Mouse (Mus musculus): ENCODE measurements around the gene Dusp15. TPM values are rescaled to one million over a fixed set of nuclear protein-coding genes. Genes with fewer than 3 reads are reported as not detected.

Dusp15 gene
- polyA plus RNA-seq, 1 experiment from 2014 or later, result 0.06 TPM

DNA sequence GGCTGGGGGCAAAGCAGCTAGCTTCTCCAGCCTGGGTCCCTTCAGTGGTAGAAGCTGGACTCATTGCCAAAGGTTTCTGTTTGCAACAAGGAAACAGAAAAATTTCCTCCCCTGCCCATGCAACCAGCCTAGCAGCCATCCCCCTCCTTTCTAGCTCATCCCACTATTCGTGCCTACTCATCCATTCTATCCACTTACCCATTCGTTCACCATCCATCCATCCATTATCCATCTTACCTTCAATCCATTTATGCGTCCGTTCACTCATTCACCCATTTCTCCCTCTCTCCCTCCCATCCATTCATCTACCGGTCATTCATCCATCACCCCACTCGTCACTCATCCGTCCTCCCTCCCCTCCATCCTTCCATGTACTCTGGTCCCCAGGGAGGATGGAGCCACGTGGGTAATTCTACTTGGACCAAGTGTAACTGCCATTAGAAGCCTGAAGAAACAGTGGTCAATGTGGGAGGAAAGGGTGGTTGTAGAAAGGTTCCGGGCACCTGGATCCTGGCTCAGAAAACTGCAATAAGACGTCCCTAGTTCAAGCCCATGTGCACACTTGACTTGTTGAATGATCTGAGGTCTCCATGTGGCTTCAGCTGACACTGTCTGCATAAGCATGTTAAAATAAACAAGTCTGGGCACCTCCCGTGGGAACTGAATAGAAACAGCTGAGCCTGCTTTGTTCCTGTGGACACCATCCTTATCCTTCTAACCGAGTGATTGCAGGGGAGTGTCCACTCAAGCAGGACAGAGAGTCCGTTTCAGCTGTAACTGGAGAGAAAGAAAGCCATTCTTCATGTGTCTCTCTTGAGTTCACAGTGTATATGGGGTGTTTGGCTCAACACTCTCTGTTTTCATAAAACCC, 587 bp upstream of the Dusp15 start:
- Histone ChIP-seq H3K9me3 (replicated peaks; ENCODE audit: control insufficient read depth, low read length) (no peaks in the 10 kb centered on the region), H3K9ac (ENCODE audit: low read length) (peak overlapping the region; percentile 60; the same call in 1 of the 2 replicates), H3K4me2 (ENCODE audit: low read depth, low read length) (peak overlapping the region; percentile 74), H3K4me1 (ENCODE audit: control insufficient read depth, insufficient read depth, low read length) (0 out of 2 replicates have a peak, but pooled peaks cover 4% of the 10 kb centered on the region), H3K36me3 (ENCODE audit: control insufficient read depth, insufficient read depth, low read length) (no peaks in the 10 kb centered on the region), H3K27me3 (ENCODE audit: control insufficient read depth, insufficient read depth, low read length) (peaks cover 31% of the 10 kb centered on the region), H3K4me3 (replicated peaks; ENCODE audit: low read length) (peak overlapping the region; percentile 51), H3K27ac (ENCODE audit: low read length) (no peak overlapping the region)
- ATAC-seq (ENCODE audit: insufficient read depth, low FRiP score), result peak; percentile 11; the same call in 1 of the 2 replicates
- WGBS, result 15% methylated on average over 13 of the region's 13 CpGs

DNA sequence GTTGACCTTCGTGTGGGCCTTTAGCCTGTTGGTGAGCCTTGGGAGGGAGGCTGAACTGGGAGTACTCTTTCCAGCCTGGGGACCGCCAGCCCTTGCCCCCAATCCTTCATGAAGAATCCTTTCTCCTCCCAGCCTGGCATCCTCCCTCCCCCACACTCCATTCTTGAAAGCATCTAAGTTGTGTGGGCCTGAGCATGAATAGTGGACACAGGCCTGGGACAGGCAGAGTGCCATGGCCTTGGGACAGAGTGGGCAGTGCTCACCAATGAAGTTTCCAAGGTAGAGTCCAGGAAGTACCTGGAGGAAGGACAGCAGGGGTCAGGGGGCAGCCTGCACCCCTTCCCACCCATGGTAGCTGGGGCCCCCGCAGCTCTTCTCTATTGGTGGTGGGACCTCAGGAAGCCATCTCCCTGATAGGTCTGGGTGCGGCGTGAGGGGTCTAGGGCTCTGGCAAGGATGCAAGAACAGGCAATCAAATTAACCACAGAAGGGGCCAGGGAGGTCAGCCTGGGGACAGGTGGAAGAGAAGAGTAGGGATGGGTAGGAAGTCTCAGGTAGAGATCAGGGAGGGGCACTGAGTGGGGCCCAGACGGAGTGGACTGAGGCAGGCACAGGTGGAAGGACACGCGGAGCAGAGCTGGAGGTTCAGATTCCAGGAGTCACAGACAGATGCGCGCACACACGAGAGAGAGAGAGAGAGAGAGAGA, 987 bp downstream of the Dusp15 start:
- 0 out of 2 replicates have a peak, but pooled peaks cover 4% of the 10 kb centered on the region for H3K4me1 ChIP-seq (ENCODE audit: control insufficient read depth, insufficient read depth, low read length)
- H3K27me3 ChIP-seq (ENCODE audit: control insufficient read depth, insufficient read depth, low read length), result peaks cover 39% of the 10 kb centered on the region
- no peak for ATAC-seq (ENCODE audit: insufficient read depth, low FRiP score)
- no peaks in the 10 kb centered on the region for H3K9me3 ChIP-seq (replicated peaks; ENCODE audit: control insufficient read depth, low read length)
- H3K27ac ChIP-seq (ENCODE audit: low read length), result no peak overlapping the region
- peak overlapping the region; percentile 74 for H3K4me2 ChIP-seq (ENCODE audit: low read depth, low read length)
- no peak overlapping the region for H3K9ac ChIP-seq (ENCODE audit: low read length)
- 41% methylated on average over 11 of the region's 11 CpGs for WGBS
- no peak overlapping the region for H3K4me3 ChIP-seq (replicated peaks; ENCODE audit: low read length)
- H3K36me3 ChIP-seq (ENCODE audit: control insufficient read depth, insufficient read depth, low read length), result no peaks in the 10 kb centered on the region

- Histone ChIP-seq H3K4me3 (replicated peaks; ENCODE audit: low read length) (no peak overlapping the region), H3K27me3 (ENCODE audit: control insufficient read depth, insufficient read depth, low read length) (peaks cover 57% of the 10 kb centered on the region), H3K4me1 (ENCODE audit: control insufficient read depth, insufficient read depth, low read length) (peaks cover 5% of the 10 kb centered on the region; the same call in 1 of the 2 replicates), H3K9me3 (replicated peaks; ENCODE audit: control insufficient read depth, low read length) (no peaks in the 10 kb centered on the region), H3K27ac (ENCODE audit: low read length) (no peak overlapping the region), H3K9ac (ENCODE audit: low read length) (no peak overlapping the region), H3K36me3 (ENCODE audit: control insufficient read depth, insufficient read depth, low read length) (no peaks in the 10 kb centered on the region), H3K4me2 (ENCODE audit: low read depth, low read length) (no peak overlapping the region)
- WGBS, result 80% methylated on average over 5 of the region's 5 CpGs
- ATAC-seq (ENCODE audit: insufficient read depth, low FRiP score), result no peak
Observed at GRCm38 (mm10) chr2:152948438-152949020, 3.0 kb downstream of the Dusp15 start.

DNA sequence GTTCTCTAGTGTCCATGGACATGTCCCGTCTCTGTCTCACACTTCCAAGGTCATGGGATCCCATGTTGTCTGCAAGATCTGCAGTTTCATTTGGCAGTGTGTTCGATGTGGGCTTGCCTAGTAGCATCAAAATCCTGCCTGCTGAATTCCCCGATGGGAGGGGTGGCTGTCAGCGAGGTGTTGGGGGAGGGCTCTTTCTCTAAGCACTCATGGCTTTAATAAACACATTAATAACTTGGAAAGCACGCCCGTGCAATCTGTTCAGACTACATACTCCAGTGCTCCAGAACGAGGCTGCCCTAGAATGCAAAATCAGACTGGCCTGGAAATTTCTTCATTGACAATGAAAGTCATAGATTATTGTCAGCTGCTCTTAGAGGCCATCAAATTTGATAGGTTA, 4.4 kb downstream of the Dusp15 start:
- Histone ChIP-seq H3K27me3 (ENCODE audit: control insufficient read depth, insufficient read depth, low read length) (peaks cover 64% of the 10 kb centered on the region), H3K4me1 (ENCODE audit: control insufficient read depth, insufficient read depth, low read length) (peaks cover 14% of the 10 kb centered on the region; the same call in 1 of the 2 replicates), H3K36me3 (ENCODE audit: control insufficient read depth, insufficient read depth, low read length) (no peaks in the 10 kb centered on the region), H3K9ac (ENCODE audit: low read length) (no peak overlapping the region), H3K27ac (ENCODE audit: low read length) (no peak overlapping the region), H3K9me3 (replicated peaks; ENCODE audit: control insufficient read depth, low read length) (no peaks in the 10 kb centered on the region), H3K4me2 (ENCODE audit: low read depth, low read length) (no peak overlapping the region), H3K4me3 (replicated peaks; ENCODE audit: low read length) (no peak overlapping the region)
- no peak for ATAC-seq (ENCODE audit: insufficient read depth, low FRiP score)
- WGBS, result 28% methylated on average over 7 of the region's 7 CpGs

DNA sequence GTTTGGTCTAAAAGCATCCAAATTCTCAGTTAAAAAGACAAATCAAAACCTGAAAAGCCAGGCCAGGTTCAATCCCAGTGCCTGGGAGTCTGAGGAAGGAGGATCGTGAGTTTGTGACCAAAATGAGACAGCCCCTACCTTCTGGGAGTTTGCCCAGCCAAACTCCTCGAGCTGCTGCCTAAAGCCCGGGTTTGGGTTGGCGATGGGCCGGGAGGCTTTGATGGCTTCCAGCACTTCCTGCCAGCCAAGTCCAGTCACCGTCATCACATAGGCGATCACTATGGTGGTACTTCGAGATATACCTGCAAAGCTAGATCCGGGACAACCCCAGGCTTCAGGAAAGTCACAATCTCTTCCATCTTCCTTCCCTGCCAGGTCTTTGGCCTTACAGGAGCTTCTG, 7.5 kb downstream of the Dusp15 start:
- Histone ChIP-seq H3K4me3 (replicated peaks; ENCODE audit: low read length) (no peak overlapping the region), H3K27ac (ENCODE audit: low read length) (no peak overlapping the region), H3K9me3 (replicated peaks; ENCODE audit: control insufficient read depth, low read length) (no peaks in the 10 kb centered on the region), H3K27me3 (ENCODE audit: control insufficient read depth, insufficient read depth, low read length) (peaks cover 57% of the 10 kb centered on the region), H3K36me3 (ENCODE audit: control insufficient read depth, insufficient read depth, low read length) (no peaks in the 10 kb centered on the region), H3K9ac (ENCODE audit: low read length) (no peak overlapping the region), H3K4me2 (ENCODE audit: low read depth, low read length) (no peak overlapping the region), H3K4me1 (ENCODE audit: control insufficient read depth, insufficient read depth, low read length) (peaks cover 10% of the 10 kb centered on the region; the same call in 1 of the 2 replicates)
- ATAC-seq (ENCODE audit: insufficient read depth, low FRiP score), result no peak
- 51% methylated on average over 9 of the region's 9 CpGs for WGBS

- no peaks in the 10 kb centered on the region for H3K9me3 ChIP-seq (replicated peaks; ENCODE audit: control insufficient read depth, low read length)
- peak overlapping the region; percentile 43 for H3K4me3 ChIP-seq (replicated peaks; ENCODE audit: low read length)
- H3K4me2 ChIP-seq (ENCODE audit: low read depth, low read length), result peak overlapping the region; percentile 69
- no peak overlapping the region for H3K9ac ChIP-seq (ENCODE audit: low read length)
- peaks cover 57% of the 10 kb centered on the region for H3K27me3 ChIP-seq (ENCODE audit: control insufficient read depth, insufficient read depth, low read length)
- peaks cover 10% of the 10 kb centered on the region; the same call in 1 of the 2 replicates for H3K4me1 ChIP-seq (ENCODE audit: control insufficient read depth, insufficient read depth, low read length)
- H3K36me3 ChIP-seq (ENCODE audit: control insufficient read depth, insufficient read depth, low read length), result no peaks in the 10 kb centered on the region
- no peak overlapping the region for H3K27ac ChIP-seq (ENCODE audit: low read length)
- 9% methylated on average over 8 of the region's 8 CpGs for WGBS
- no peak for ATAC-seq (ENCODE audit: insufficient read depth, low FRiP score)
Observed at GRCm38 (mm10) chr2:152943568-152943967, 7.9 kb downstream of the Dusp15 start.

DNA sequence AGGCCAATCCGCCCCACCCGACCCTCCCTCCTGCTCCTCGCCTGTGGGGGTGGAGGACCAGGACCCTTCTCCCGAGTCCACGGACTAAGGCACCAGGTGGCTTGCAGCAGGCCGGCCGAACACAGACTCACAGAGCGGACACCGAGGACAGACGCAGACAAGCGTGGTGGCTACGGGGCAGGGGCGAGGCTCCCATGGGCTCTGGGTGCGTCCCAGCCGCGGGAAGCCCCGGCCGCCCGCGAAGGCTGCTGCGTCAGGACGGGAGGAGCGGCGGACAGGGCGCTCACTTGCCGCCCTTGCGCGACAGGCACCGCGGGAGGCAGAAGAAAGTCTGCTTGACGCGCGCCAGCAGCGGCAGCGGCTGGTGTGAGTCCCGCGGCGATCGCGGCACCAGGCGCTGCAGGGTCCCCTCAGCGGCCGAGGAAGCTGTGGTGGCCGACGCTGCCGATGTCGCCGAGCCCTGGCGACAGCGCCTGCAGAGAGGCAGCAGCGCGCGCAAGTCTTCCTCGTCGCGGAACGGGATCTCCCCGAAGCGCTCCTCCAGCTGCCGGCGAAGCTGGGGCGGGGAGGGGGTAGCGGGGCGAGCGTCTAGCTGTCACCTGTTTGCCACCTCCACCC, 8.5 kb downstream of the Dusp15 start:
- Histone ChIP-seq H3K4me2 (ENCODE audit: low read depth, low read length) (peak overlapping the region; percentile 69), H3K27ac (ENCODE audit: low read length) (no peak overlapping the region), H3K27me3 (ENCODE audit: control insufficient read depth, insufficient read depth, low read length) (peaks cover 57% of the 10 kb centered on the region), H3K9ac (ENCODE audit: low read length) (peak overlapping the region; percentile 56), H3K9me3 (replicated peaks; ENCODE audit: control insufficient read depth, low read length) (no peaks in the 10 kb centered on the region), H3K4me3 (replicated peaks; ENCODE audit: low read length) (peak overlapping the region; percentile 43), H3K4me1 (ENCODE audit: control insufficient read depth, insufficient read depth, low read length) (peaks cover 10% of the 10 kb centered on the region; the same call in 1 of the 2 replicates), H3K36me3 (ENCODE audit: control insufficient read depth, insufficient read depth, low read length) (no peaks in the 10 kb centered on the region)
- under 1% methylated on average over 65 of the region's 65 CpGs for WGBS
- no peak for ATAC-seq (ENCODE audit: insufficient read depth, low FRiP score)

DNA sequence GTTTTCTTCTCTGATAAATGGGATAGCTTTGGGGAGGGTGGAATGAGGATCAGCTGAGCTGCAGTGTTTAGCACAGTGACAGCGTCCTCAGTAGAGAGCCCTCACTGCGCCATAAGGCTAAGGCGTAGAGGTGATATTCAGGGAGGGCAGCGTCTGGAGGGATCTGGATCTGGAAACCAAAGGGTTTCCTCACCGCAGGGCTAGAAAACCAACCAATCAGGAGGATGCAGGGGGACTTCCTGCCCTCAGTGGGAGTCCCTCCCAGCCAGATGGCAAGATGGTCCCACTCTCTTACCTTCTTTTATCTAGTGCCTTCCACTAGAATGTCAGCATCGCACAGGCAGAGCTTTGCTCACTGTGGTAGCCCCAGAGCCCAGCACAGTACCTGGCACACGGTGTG, 9.7 kb downstream of the Dusp15 start:
- Histone ChIP-seq H3K27ac (ENCODE audit: low read length) (no peak overlapping the region), H3K4me2 (ENCODE audit: low read depth, low read length) (no peak overlapping the region), H3K36me3 (ENCODE audit: control insufficient read depth, insufficient read depth, low read length) (no peaks in the 10 kb centered on the region), H3K9ac (ENCODE audit: low read length) (no peak overlapping the region), H3K4me1 (ENCODE audit: control insufficient read depth, insufficient read depth, low read length) (peaks cover 10% of the 10 kb centered on the region; the same call in 1 of the 2 replicates), H3K27me3 (ENCODE audit: control insufficient read depth, insufficient read depth, low read length) (peaks cover 60% of the 10 kb centered on the region), H3K4me3 (replicated peaks; ENCODE audit: low read length) (no peak overlapping the region), H3K9me3 (replicated peaks; ENCODE audit: control insufficient read depth, low read length) (no peaks in the 10 kb centered on the region)
- no peak for ATAC-seq (ENCODE audit: insufficient read depth, low FRiP score)
- 28% methylated on average over 7 of the region's 7 CpGs for WGBS

Measured in stomach, embryonic 16.5 days (tissue).